Mouse (Mus musculus) limb, embryonic 13.5 days (tissue): ENCODE data around the gene Lipe. TPM values are rescaled to one million over a fixed set of nuclear protein-coding genes. Genes with fewer than 3 reads are reported as not detected.
"Not testable (repeated sequence)": the region's sequence is repeated elsewhere in the genome, so short reads cannot be mapped to it uniquely, and the experiment has no call there.

ENCODE experiments used
- ATAC-seq: fragments of 200-750 bp; cut with Nextera tagmentation; 2 replicates; pipeline ENCODE4 v1.8.0; 2017; ENCODE audit warnings: low read depth, moderate number of reproducible peaks, moderate TSS enrichment; ENCODE audit not compliant: low FRiP score
- H3K27ac ChIP-seq: fragments of 300-500 bp; sonication (generic); 2 replicates; pipeline ENCODE4 v1.5.1; 2015; ENCODE audit warnings: inconsistent platforms, mild to moderate bottlenecking, moderate library complexity
- H3K27me3 ChIP-seq: fragments of 300-500 bp; sonication (generic); 2 replicates; pipeline ENCODE4 v1.6.1; 2015; ENCODE audit warnings: mild to moderate bottlenecking, inconsistent platforms
- H3K36me3 ChIP-seq: fragments of 300-500 bp; sonication (generic); 2 replicates; pipeline ENCODE4 v1.6.1; 2015; ENCODE audit warnings: inconsistent platforms, mild to moderate bottlenecking, moderate library complexity
- H3K4me1 ChIP-seq: fragments of 300-500 bp; sonication (generic); 2 replicates; pipeline ENCODE4 v1.6.1; 2015; ENCODE audit warnings: inconsistent platforms
- H3K4me2 ChIP-seq: fragments of 300-500 bp; sonication (generic); replicated peaks from 2 replicates; pipeline ENCODE4 v1.6.1; 2015; ENCODE audit warnings: inconsistent platforms, mild to moderate bottlenecking, moderate library complexity
- H3K4me3 ChIP-seq: fragments of 300-500 bp; sonication (generic); 2 replicates; pipeline ENCODE4 v1.5.1; 2015; ENCODE audit warnings: moderate library complexity, mild to moderate bottlenecking, inconsistent platforms
- H3K9ac ChIP-seq: fragments of 300-500 bp; sonication (generic); 2 replicates; pipeline ENCODE4 v1.6.1; 2015; ENCODE audit warnings: mild to moderate bottlenecking, inconsistent platforms
- H3K9me3 ChIP-seq: fragments of 300-500 bp; sonication (generic); 2 replicates; pipeline ENCODE4 v1.6.1; 2016; ENCODE audit warnings: inconsistent platforms
- WGBS: fragments of 180-500 bp; shearing (Covaris S2); methylation state at CpG from one replicate; pipeline ENCODE4 v1.1.7; 2015; 5-methylcytosine and 5-hydroxymethylcytosine counted together
- polyA plus RNA-seq: library from polyadenylated mRNA; unstranded; fragments of >200 nt; fragmentation: Nextera tagmentation; extraction: Ambion mirVana; gene quantifications from 2 replicates; pipeline ENCODE4 v1.2.1, GENCODE M21; 2015

Lipe gene
- polyA plus RNA-seq, 1 experiment from 2014 or later, result 11.8 TPM

GRCm38 (mm10) chr7:25409114-25409760, 10.7 kb upstream of the Lipe start:
- no peaks in the 10 kb centered on the region for H3K36me3 ChIP-seq
- 49% methylated on average over 4 of the region's 4 CpGs for WGBS
- no peaks in the 10 kb centered on the region for H3K4me1 ChIP-seq
- H3K27me3 ChIP-seq, result no peaks in the 10 kb centered on the region
- no peak for ATAC-seq
- no peak overlapping the region for H3K9ac ChIP-seq
- H3K4me2 ChIP-seq, result no peak overlapping the region
- H3K9me3 ChIP-seq, result no peaks in the 10 kb centered on the region
- H3K4me3 ChIP-seq, result no peak overlapping the region
- H3K27ac ChIP-seq, result no peak overlapping the region

DNA sequence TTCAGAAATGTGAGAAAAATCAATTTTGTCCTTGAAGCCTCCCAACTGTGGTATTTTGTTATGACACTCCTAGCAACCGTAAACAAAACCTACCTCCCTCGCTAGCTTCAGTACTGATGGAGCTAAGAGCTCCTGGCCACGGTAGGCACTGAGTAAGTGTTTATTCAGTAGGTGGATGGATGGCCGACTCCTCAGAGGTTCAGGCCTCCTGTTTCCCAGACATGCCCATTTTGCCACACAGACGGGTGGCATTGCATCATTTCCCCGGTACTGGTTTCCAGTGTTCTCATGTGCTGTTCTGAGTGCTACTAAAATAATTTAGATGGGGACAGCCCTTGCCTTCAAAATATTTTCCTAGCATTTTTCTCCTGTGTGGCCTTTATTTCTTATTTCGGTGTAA, 8.0 kb upstream of the Lipe start:
- Histone ChIP-seq H3K27me3 (no peaks in the 10 kb centered on the region), H3K27ac (no peak overlapping the region), H3K4me1 (peaks cover 16% of the 10 kb centered on the region), H3K36me3 (no peaks in the 10 kb centered on the region), H3K9me3 (no peaks in the 10 kb centered on the region), H3K4me2 (no peak overlapping the region), H3K4me3 (no peak overlapping the region), H3K9ac (no peak overlapping the region)
- WGBS, result 86% methylated on average over 7 of the region's 7 CpGs
- ATAC-seq, result no peak

DNA sequence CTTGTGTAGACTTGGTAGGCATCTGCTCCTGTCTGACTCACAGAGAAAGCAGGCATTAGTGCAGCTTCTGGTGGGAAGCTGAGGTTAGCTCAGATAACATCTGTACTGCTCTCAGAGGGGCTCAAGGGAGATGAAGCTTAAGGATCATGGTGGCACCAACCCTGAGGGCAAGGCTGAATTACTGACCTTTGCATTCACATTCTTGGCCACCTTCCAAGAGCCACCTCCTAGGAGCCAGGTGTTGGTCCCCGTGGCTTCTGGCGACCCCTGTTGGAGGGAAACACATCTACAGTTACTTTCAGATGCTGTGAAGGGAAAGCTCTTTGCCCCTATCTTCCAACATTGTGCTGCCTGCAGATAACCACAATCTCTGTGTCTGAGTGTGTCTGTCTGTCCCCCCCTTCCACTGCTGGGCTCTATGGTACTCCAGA, 4.2 kb upstream of the Lipe start:
- no peak for ATAC-seq
- peak overlapping the region; percentile 65; the same call in 1 of the 2 replicates for H3K27ac ChIP-seq
- H3K9ac ChIP-seq, result no peak overlapping the region
- no peak overlapping the region for H3K4me3 ChIP-seq
- H3K4me1 ChIP-seq, result peaks cover 31% of the 10 kb centered on the region
- H3K36me3 ChIP-seq, result no peaks in the 10 kb centered on the region
- H3K4me2 ChIP-seq, result no peak overlapping the region; the same call in 1 of the 2 replicates
- WGBS, result 2% methylated on average over 2 of the region's 2 CpGs
- H3K9me3 ChIP-seq, result no peaks in the 10 kb centered on the region
- H3K27me3 ChIP-seq, result no peaks in the 10 kb centered on the region

DNA sequence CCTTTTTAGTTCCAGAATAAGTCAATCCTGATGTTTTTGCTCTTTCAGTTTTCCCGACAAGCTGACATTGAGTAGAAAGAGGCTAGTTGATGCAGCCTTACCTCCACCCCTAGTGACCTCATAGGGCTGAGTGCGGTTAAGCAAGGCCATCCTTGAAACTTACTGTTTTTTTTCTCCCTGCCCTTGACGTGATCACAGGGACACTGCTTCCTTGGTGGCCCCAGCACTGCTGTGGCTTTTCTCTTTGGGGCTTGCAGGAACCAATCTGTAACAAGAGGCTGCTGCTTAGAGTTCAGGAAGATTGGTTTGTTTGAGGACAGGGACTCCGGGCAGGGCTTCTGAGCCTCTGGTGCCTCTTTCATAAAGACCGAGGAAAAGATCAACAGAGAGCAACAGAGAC, 3.5 kb upstream of the Lipe start:
- 13% methylated on average over 5 of the region's 5 CpGs for WGBS
- no peaks in the 10 kb centered on the region for H3K27me3 ChIP-seq

GRCm38 (mm10) chr7:25401551-25401950, 3.0 kb upstream of the Lipe start:
- Histone ChIP-seq H3K27me3 (no peaks in the 10 kb centered on the region), H3K4me1 (peaks cover 31% of the 10 kb centered on the region), H3K9me3 (no peaks in the 10 kb centered on the region), H3K9ac (no peak overlapping the region), H3K27ac (peak overlapping the region; percentile 65), H3K36me3 (no peaks in the 10 kb centered on the region), H3K4me2 (no peak overlapping the region), H3K4me3 (no peak overlapping the region)
- WGBS, result 16% methylated on average over 2 of the region's 2 CpGs
- ATAC-seq, result no peak

More for the DNA sequence above, 3.5 kb upstream of the Lipe start:
- Histone ChIP-seq H3K4me1 (peaks cover 31% of the 10 kb centered on the region), H3K9ac (no peak overlapping the region), H3K9me3 (no peaks in the 10 kb centered on the region), H3K4me3 (no peak overlapping the region), H3K27ac (peak overlapping the region; percentile 65), H3K4me2 (no peak overlapping the region), H3K36me3 (no peaks in the 10 kb centered on the region)
- no peak for ATAC-seq

DNA sequence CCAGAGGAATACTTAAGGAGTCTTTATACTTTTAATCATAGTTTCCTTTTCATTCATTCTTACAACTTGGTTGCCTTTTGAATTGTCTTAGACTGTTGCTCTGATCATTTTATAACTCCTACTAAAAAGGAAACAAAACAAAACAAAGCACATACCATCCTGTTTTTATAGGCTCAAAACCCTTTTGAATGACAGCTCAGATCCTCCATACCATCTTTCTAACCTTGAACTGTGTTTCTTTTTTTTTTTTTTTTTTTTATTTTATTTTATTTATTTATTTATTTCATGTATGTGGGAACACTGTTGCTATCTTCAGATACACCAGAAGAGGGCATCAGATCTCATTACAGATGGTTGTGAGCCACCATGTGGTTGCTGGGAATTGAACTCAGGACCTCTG, 518 bp upstream of the Lipe start:
- not testable (repeated sequence) for H3K27ac ChIP-seq, H3K4me2 ChIP-seq, H3K27me3 ChIP-seq, H3K36me3 ChIP-seq, H3K4me3 ChIP-seq, H3K9ac ChIP-seq, ATAC-seq, H3K9me3 ChIP-seq
- H3K4me1 ChIP-seq, result peaks cover 40% of the 10 kb centered on the region

- peaks cover 40% of the 10 kb centered on the region for H3K4me1 ChIP-seq
- H3K9ac ChIP-seq, result no peak overlapping the region
- no peaks in the 10 kb centered on the region for H3K27me3 ChIP-seq
- H3K4me3 ChIP-seq, result no peak overlapping the region
- no peak for ATAC-seq
- H3K9me3 ChIP-seq, result no peaks in the 10 kb centered on the region
- no peaks in the 10 kb centered on the region for H3K36me3 ChIP-seq
- peak overlapping the region; percentile 75 for H3K4me2 ChIP-seq
- no peak overlapping the region for H3K27ac ChIP-seq
- WGBS, result 93% methylated on average over 14 of the region's 14 CpGs
Observed at GRCm38 (mm10) chr7:25396621-25397020, 1.9 kb downstream of the Lipe start.

DNA sequence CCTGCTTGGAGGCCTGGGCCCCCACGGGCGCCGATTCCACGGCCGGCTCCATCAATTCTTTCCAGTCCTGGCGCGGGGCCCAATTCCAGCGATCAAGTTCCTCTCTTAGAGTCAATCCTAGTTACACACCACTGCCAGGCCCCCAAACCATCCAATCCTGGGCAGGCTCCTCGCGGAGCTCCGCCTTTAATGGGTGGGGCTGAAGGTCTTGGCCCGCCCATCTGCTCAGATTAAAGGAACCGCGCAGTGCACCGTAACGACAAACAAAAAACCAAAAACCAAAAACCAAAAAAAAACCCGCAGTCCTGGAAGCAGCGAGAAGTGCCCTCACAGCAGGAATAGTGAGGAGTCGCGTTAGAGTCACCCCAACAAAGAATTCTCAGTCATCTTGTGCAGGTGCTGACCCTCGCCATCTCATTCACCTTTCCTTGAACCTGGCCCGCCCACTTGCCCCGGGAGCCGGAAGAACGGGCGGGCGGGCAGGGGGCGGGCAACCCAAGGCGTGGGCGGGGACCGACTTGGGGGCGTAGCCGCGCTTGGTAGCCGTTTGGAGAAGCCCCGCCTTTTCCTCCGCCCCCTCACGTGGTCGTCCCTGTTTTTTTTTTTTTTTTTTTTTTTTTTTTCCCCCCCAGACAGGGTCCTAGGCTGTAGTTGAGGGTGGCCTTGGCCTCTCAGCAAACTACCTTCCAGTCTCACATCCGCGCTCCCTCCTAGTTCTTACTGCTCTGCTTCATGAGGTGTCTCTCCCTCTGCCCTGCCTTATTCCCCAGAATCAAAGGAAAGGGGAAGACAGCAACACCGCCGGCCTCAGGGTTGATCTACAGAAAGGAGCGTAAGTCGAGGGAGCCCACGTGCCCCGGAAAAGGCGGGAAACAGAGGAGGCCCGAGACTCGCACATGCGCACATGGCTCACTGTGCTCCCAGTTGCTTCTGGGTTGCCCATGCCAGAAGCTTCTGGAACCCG, 2.7 kb downstream of the Lipe start:
- H3K4me1 ChIP-seq, result peaks cover 43% of the 10 kb centered on the region

DNA sequence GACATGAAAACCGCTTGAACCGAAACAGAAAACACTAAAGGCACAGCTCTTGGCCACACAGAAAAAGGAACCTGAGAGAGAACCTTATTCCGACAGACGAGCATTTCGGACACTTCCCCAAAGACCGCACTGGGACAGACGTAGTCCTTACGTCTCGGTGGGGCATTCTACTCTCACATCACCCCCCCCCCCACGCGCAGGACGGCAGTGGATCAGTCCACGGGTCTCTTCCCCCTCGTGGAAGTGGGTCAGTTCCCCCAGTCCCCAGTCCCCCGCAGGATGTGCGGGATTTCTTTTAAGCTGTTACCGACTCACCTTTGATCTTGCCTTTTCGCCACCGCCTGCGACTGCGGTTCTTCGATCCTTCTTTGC, 3.3 kb downstream of the Lipe start:
- peak overlapping the region; percentile 61 for H3K27ac ChIP-seq
- no peaks in the 10 kb centered on the region for H3K27me3 ChIP-seq
- no peaks in the 10 kb centered on the region for H3K9me3 ChIP-seq
- under 1% methylated on average over 22 of the region's 22 CpGs for WGBS
- H3K9ac ChIP-seq, result peak overlapping the region; percentile 75
- peak; percentile 54 for ATAC-seq
- H3K36me3 ChIP-seq, result no peaks in the 10 kb centered on the region
- peaks cover 50% of the 10 kb centered on the region for H3K4me1 ChIP-seq
- H3K4me3 ChIP-seq, result peak overlapping the region; percentile 68
- H3K4me2 ChIP-seq, result peak overlapping the region; percentile 75

More for the DNA sequence above, 2.7 kb downstream of the Lipe start:
- peak; percentile 98 for ATAC-seq
- 7% methylated on average over 51 of the region's 52 CpGs for WGBS
- Histone ChIP-seq H3K27ac (peak overlapping the region; percentile 61), H3K4me3 (peak overlapping the region; percentile 68), H3K9me3 (no peaks in the 10 kb centered on the region), H3K36me3 (no peaks in the 10 kb centered on the region), H3K9ac (peak overlapping the region; percentile 75), H3K4me2 (peak overlapping the region; percentile 75), H3K27me3 (no peaks in the 10 kb centered on the region)

DNA sequence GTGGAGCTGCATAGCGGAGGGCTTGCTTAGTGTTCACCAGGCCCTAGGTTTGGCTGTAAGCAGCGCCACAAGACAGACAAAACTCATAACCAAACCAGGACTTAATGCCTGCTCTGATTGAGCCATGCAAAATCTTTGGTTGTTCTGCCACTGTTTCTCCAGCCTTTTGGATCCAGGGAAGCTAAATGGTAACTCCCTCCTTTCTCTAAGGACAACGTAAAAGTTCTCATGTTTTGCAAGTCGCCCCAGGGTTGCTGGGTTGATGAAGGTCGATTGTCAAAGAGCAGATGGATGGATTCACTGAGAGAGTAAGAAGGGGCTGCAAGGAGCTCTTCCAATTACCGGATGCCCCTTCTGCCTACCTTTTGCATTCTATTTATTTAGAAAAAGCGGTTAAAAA, 3.8 kb downstream of the Lipe start:
- H3K36me3 ChIP-seq, result no peaks in the 10 kb centered on the region
- no peak for ATAC-seq

GRCm38 (mm10) chr7:25393451-25394210, 4.9 kb downstream of the Lipe start:
- 71% methylated on average over 8 of the region's 8 CpGs for WGBS
- H3K36me3 ChIP-seq, result peaks cover 2% of the 10 kb centered on the region; the same call in 1 of the 2 replicates
- peak overlapping the region; percentile 75; the same call in 1 of the 2 replicates for H3K9ac ChIP-seq
- peak overlapping the region; percentile 75 for H3K4me2 ChIP-seq
- no peak overlapping the region for H3K27ac ChIP-seq
- peaks cover 51% of the 10 kb centered on the region for H3K4me1 ChIP-seq
- H3K27me3 ChIP-seq, result no peaks in the 10 kb centered on the region
- no peak for ATAC-seq
- H3K4me3 ChIP-seq, result peak overlapping the region; percentile 68
- H3K9me3 ChIP-seq, result no peaks in the 10 kb centered on the region

More for the DNA sequence above, 3.8 kb downstream of the Lipe start:
- Histone ChIP-seq H3K4me1 (peaks cover 51% of the 10 kb centered on the region), H3K9me3 (no peaks in the 10 kb centered on the region), H3K4me3 (peak overlapping the region; percentile 68), H3K27me3 (no peaks in the 10 kb centered on the region), H3K27ac (peak overlapping the region; percentile 61), H3K4me2 (peak overlapping the region; percentile 75), H3K9ac (peak overlapping the region; percentile 75)
- 16% methylated on average over 7 of the region's 7 CpGs for WGBS

- no peak overlapping the region for H3K27ac ChIP-seq
- peaks cover 10% of the 10 kb centered on the region for H3K36me3 ChIP-seq
- no peaks in the 10 kb centered on the region for H3K27me3 ChIP-seq
- peaks cover 45% of the 10 kb centered on the region for H3K4me1 ChIP-seq
- no peaks in the 10 kb centered on the region for H3K9me3 ChIP-seq
- H3K4me2 ChIP-seq, result no peak overlapping the region
- no peak overlapping the region for H3K4me3 ChIP-seq
- WGBS, result 63% methylated on average over 7 of the region's 7 CpGs
- H3K9ac ChIP-seq, result no peak overlapping the region
- no peak for ATAC-seq
Observed at GRCm38 (mm10) chr7:25392851-25393250, 5.7 kb downstream of the Lipe start.
